Mouse (Mus musculus) kidney, adult 2 months (tissue): Measurements from ENCODE around the gene Cers6. TPM values are rescaled to one million over a fixed set of nuclear protein-coding genes. Genes with fewer than 3 reads are reported as not detected.

ENCODE experiments used
- DNase-seq: peaks from one replicate; pipeline ENCODE4 v3.0.0; 2021
- H3K27ac ChIP-seq: fragments of 200-500 bp; 2 replicates; pipeline ENCODE4 v1.5.1; 2012; ENCODE audit warnings: low read depth, low read length, control low read depth, inconsistent platforms; ENCODE audit not compliant: insufficient read depth
- H3K27me3 ChIP-seq: fragments of 200-500 bp; replicated peaks from 2 replicates; pipeline ENCODE4 v1.6.1; 2012; ENCODE audit warnings: mild to moderate bottlenecking, moderate library complexity, low read length, inconsistent platforms; ENCODE audit not compliant: control insufficient read depth, insufficient read depth
- H3K36me3 ChIP-seq: fragments of 200-500 bp; 2 replicates; pipeline ENCODE4 v1.6.1; 2012; ENCODE audit warnings: mild to moderate bottlenecking, moderate library complexity, low read length, inconsistent platforms; ENCODE audit not compliant: control insufficient read depth, insufficient read depth
- H3K4me1 ChIP-seq: fragments of 200-500 bp; 2 replicates; pipeline ENCODE4 v1.6.1; 2011; ENCODE audit warnings: low read length; ENCODE audit not compliant: control insufficient read depth, insufficient read depth
- H3K4me3 ChIP-seq: fragments of 200-500 bp; 2 replicates; pipeline ENCODE4 v1.5.1; 2011; ENCODE audit warnings: mild to moderate bottlenecking, low read depth, low read length, control low read depth; ENCODE audit not compliant: insufficient read depth
- CTCF ChIP-seq: fragments of 200-500 bp; conservative IDR thresholded peaks from 2 replicates; pipeline ENCODE4 v1.5.1; 2011; ENCODE audit warnings: low read depth, mild to moderate bottlenecking, control low read depth, low read length, moderate library complexity, mixed read lengths; ENCODE audit not compliant: insufficient read depth, insufficient read length
- POLR2A ChIP-seq: fragments of 200-500 bp; IDR thresholded peaks from one replicate; pipeline ENCODE4 v1.6.1; 2011; ENCODE audit warnings: low read depth, low read length, control low read depth
- WGBS: fragments of 180-500 bp; shearing (Covaris S2); methylation state at CpG from one replicate; pipeline ENCODE4 v1.1.7; 2018; 5-methylcytosine and 5-hydroxymethylcytosine counted together
- polyA plus RNA-seq: library from polyadenylated mRNA; depleted of rRNA; stranded (reverse); fragments of >200 nt; gene quantifications from 2 replicates; pipeline ENCODE4 v1.2.3, GENCODE M21; 2012

The Cers6 gene
- polyA plus RNA-seq, 1 experiment: 11.1 TPM

GRCm38 (mm10) chr2:69050189-69050588 lies 188.9 kb downstream of the Cers6 start:
- Histone ChIP-seq H3K27ac (no peak overlapping the region), H3K4me1 (peaks cover 10% of the 10 kb centered on the region), H3K36me3 (no peaks in the 10 kb centered on the region), H3K27me3 (no peaks in the 10 kb centered on the region), H3K4me3 (no peak overlapping the region)
- DNase-seq: no peak
- TF ChIP-seq POLR2A (no peak), CTCF (no peak)
- WGBS: 90% methylated on average over 4 of the region's 4 CpGs

- WGBS: 38% methylated on average over 1 of the region's 1 CpGs
- no peak for DNase-seq
- no peak overlapping the region for H3K27ac ChIP-seq
Observed at GRCm38 (mm10) chr2:69051596-69051995, 190.4 kb downstream of the Cers6 start.

GRCm38 (mm10) chr2:69053210-69053858 lies 192.1 kb downstream of the Cers6 start:
- peak; percentile 54 for DNase-seq
- Histone ChIP-seq H3K4me1 (peaks cover 10% of the 10 kb centered on the region), H3K27me3 (no peaks in the 10 kb centered on the region), H3K27ac (no peak overlapping the region), H3K36me3 (no peaks in the 10 kb centered on the region), H3K4me3 (no peak overlapping the region)
- no peak for TF ChIP-seq CTCF
- TF ChIP-seq POLR2A: no peak
- WGBS: 58% methylated on average over 4 of the region's 4 CpGs

More at GRCm38 (mm10) chr2:69051596-69051995, 190.4 kb downstream of the Cers6 start:
- Histone ChIP-seq H3K27me3 (no peaks in the 10 kb centered on the region), H3K36me3 (no peaks in the 10 kb centered on the region), H3K4me1 (peaks cover 10% of the 10 kb centered on the region), H3K4me3 (no peak overlapping the region)
- no peak for TF ChIP-seq POLR2A
- no peak for TF ChIP-seq CTCF

- Histone ChIP-seq H3K36me3 (no peaks in the 10 kb centered on the region), H3K4me3 (no peak overlapping the region), H3K4me1 (peaks cover 10% of the 10 kb centered on the region), H3K27ac (peak overlapping the region; percentile 63; the same call in 1 of the 2 replicates), H3K27me3 (no peaks in the 10 kb centered on the region)
- DNase-seq: peak; percentile 92
- WGBS: 38% methylated on average over 4 of the region's 4 CpGs
- TF ChIP-seq CTCF: no peak
- TF ChIP-seq POLR2A: no peak
Observed at GRCm38 (mm10) chr2:69054279-69054678, 193.0 kb downstream of the Cers6 start.

GRCm38 (mm10) chr2:69055174-69055573 lies 193.9 kb downstream of the Cers6 start:
- peaks cover 10% of the 10 kb centered on the region for H3K4me1 ChIP-seq
- WGBS: 88% methylated on average over 6 of the region's 6 CpGs
- no peak overlapping the region for H3K4me3 ChIP-seq

GRCm38 (mm10) chr2:69061313-69061712 lies 200.1 kb downstream of the Cers6 start:
- Histone ChIP-seq H3K27me3 (no peaks in the 10 kb centered on the region), H3K4me1 (peaks cover 5% of the 10 kb centered on the region; the same call in 1 of the 2 replicates), H3K36me3 (no peaks in the 10 kb centered on the region), H3K27ac (no peak overlapping the region), H3K4me3 (no peak overlapping the region)
- peak; percentile 40; the same call in 1 of the 2 replicates for TF ChIP-seq CTCF
- no peak for TF ChIP-seq POLR2A
- DNase-seq: peak; percentile 43

More at GRCm38 (mm10) chr2:69055174-69055573, 193.9 kb downstream of the Cers6 start:
- Histone ChIP-seq H3K27ac (no peak overlapping the region), H3K27me3 (no peaks in the 10 kb centered on the region), H3K36me3 (no peaks in the 10 kb centered on the region)
- DNase-seq: no peak
- TF ChIP-seq POLR2A (no peak), CTCF (no peak)

- no peak overlapping the region for H3K4me3 ChIP-seq
- no peaks in the 10 kb centered on the region for H3K36me3 ChIP-seq
- peaks cover 5% of the 10 kb centered on the region; the same call in 1 of the 2 replicates for H3K4me1 ChIP-seq
- WGBS: 62% methylated on average over 5 of the region's 5 CpGs
- no peaks in the 10 kb centered on the region for H3K27me3 ChIP-seq
- TF ChIP-seq CTCF: no peak
- TF ChIP-seq POLR2A: no peak
- peak; percentile 72 for DNase-seq
- peak overlapping the region; percentile 31; the same call in 1 of the 2 replicates for H3K27ac ChIP-seq
Observed at GRCm38 (mm10) chr2:69061910-69062689, 200.9 kb downstream of the Cers6 start.
